Mouse (Mus musculus) embryonic facial prominence, embryonic 15.5 days (tissue): ENCODE results near the gene Cars2. TPM values are rescaled to one million over a fixed set of nuclear protein-coding genes. Genes with fewer than 3 reads are reported as not detected.
A peak's percentile ranks its signal among the peaks of the same experiment; 100 is the strongest.

Source experiments
- ATAC-seq: fragments of 200-750 bp; cut with Nextera tagmentation; 2 replicates; pipeline ENCODE4 v1.8.0; 2017; ENCODE audit warnings: low read depth, moderate TSS enrichment; ENCODE audit not compliant: insufficient number of reproducible peaks, low FRiP score, low TSS enrichment
- H3K27ac ChIP-seq: fragments of 300-500 bp; sonication (generic); replicated peaks from 2 replicates; pipeline ENCODE4 v1.5.1; 2015; ENCODE audit warnings: mild to moderate bottlenecking, inconsistent platforms
- H3K27me3 ChIP-seq: fragments of 300-500 bp; sonication (generic); 2 replicates; pipeline ENCODE4 v1.6.1; 2015; ENCODE audit warnings: inconsistent platforms
- H3K36me3 ChIP-seq: fragments of 300-500 bp; sonication (generic); 2 replicates; pipeline ENCODE4 v1.6.1; 2015; ENCODE audit warnings: mild to moderate bottlenecking, inconsistent platforms
- H3K4me1 ChIP-seq: fragments of 300-500 bp; sonication (generic); 2 replicates; pipeline ENCODE4 v1.6.1; 2015; ENCODE audit warnings: inconsistent platforms
- H3K4me2 ChIP-seq: fragments of 300-500 bp; sonication (generic); replicated peaks from 2 replicates; pipeline ENCODE4 v1.6.1; 2015; ENCODE audit warnings: mild to moderate bottlenecking, inconsistent platforms
- H3K4me3 ChIP-seq: fragments of 300-500 bp; sonication (generic); replicated peaks from 2 replicates; pipeline ENCODE4 v1.5.1; 2015; ENCODE audit warnings: mild to moderate bottlenecking, inconsistent platforms
- H3K9ac ChIP-seq: fragments of 300-500 bp; sonication (generic); 2 replicates; pipeline ENCODE4 v1.6.1; 2015; ENCODE audit warnings: inconsistent platforms
- H3K9me3 ChIP-seq: fragments of 300-500 bp; sonication (generic); replicated peaks from 2 replicates; pipeline ENCODE4 v1.6.1; 2016; ENCODE audit warnings: inconsistent platforms
- WGBS: fragments of 180-500 bp; shearing (Covaris S2); methylation state at CpG from one replicate; pipeline ENCODE4 v1.1.7; 2015; 5-methylcytosine and 5-hydroxymethylcytosine counted together
- polyA plus RNA-seq: library from polyadenylated mRNA; unstranded; fragments of >200 nt; fragmentation: Nextera tagmentation; extraction: Ambion mirVana; gene quantifications from 2 replicates; pipeline ENCODE4 v1.2.1, GENCODE M21; 2015

The Cars2 gene
- polyA plus RNA-seq, 1 experiment from 2014 or later: 31.4 TPM

GRCm38 (mm10) chr8:11534494-11534893, 16.1 kb downstream of the Cars2 start:
- 34% methylated on average over 9 of the region's 9 CpGs for WGBS
- H3K9me3 ChIP-seq: no peaks in the 10 kb centered on the region
- H3K27me3 ChIP-seq: no peaks in the 10 kb centered on the region
- no peak overlapping the region for H3K4me3 ChIP-seq
- no peak overlapping the region for H3K27ac ChIP-seq
- H3K36me3 ChIP-seq: peaks cover 65% of the 10 kb centered on the region
- no peaks in the 10 kb centered on the region for H3K4me1 ChIP-seq
- no peak overlapping the region for H3K4me2 ChIP-seq
- no peak for ATAC-seq
- H3K9ac ChIP-seq: no peak overlapping the region

- 64% methylated on average over 4 of the region's 4 CpGs for WGBS
- no peak for ATAC-seq
- peaks cover 64% of the 10 kb centered on the region for H3K36me3 ChIP-seq
These were observed 19.7 kb downstream of the Cars2 start for GRCm38 (mm10) chr8:11530849-11531248.

DNA sequence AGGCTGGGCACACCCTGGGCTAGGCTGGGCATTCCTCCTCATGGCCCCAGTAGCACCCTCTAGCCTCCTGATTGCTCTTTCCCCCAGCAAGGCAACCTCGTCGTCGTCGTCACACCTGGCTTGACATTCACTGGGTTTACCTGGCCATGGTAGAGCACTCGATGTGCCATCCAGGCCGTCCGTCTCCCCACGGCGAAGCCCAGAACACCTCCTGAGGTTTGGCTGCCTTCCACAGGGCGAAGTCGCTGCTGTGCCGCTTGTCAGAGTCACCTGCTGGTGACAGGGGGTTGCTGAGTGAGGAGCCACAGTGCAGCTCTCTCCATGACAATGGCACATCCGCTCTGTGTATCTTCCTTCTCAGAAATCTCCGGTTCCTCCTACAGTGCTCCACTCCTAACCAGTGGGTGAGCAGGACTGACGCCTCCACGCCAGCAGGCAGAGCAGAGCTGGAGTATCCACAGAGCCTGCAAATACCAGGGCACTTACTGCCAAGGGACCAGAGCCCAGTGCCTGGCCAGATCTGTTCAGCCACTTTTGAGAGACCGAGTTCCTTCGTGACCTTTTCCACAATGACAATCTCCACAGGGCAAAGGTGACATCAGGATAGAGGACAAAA, 20.3 kb downstream of the Cars2 start:
- 84% methylated on average over 18 of the region's 18 CpGs for WGBS
- H3K4me3 ChIP-seq: no peak overlapping the region
- no peaks in the 10 kb centered on the region for H3K27me3 ChIP-seq
- no peak overlapping the region for H3K9ac ChIP-seq
- peaks cover 66% of the 10 kb centered on the region for H3K36me3 ChIP-seq
- H3K4me2 ChIP-seq: no peak overlapping the region
- H3K4me1 ChIP-seq: no peaks in the 10 kb centered on the region
- H3K27ac ChIP-seq: no peak overlapping the region
- H3K9me3 ChIP-seq: no peaks in the 10 kb centered on the region
- ATAC-seq: no peak

More at GRCm38 (mm10) chr8:11530849-11531248, 19.7 kb downstream of the Cars2 start:
- H3K27me3 ChIP-seq: no peaks in the 10 kb centered on the region
- H3K9me3 ChIP-seq: no peaks in the 10 kb centered on the region
- no peak overlapping the region for H3K9ac ChIP-seq
- H3K4me1 ChIP-seq: no peaks in the 10 kb centered on the region
- no peak overlapping the region for H3K4me2 ChIP-seq
- no peak overlapping the region for H3K4me3 ChIP-seq
- no peak overlapping the region for H3K27ac ChIP-seq

GRCm38 (mm10) chr8:11523331-11523730, 27.3 kb downstream of the Cars2 start:
- Histone ChIP-seq H3K27me3 (no peaks in the 10 kb centered on the region), H3K9me3 (no peaks in the 10 kb centered on the region), H3K4me3 (no peak overlapping the region), H3K36me3 (peaks cover 51% of the 10 kb centered on the region), H3K9ac (no peak overlapping the region), H3K4me1 (no peaks in the 10 kb centered on the region), H3K27ac (no peak overlapping the region), H3K4me2 (no peak overlapping the region)
- no peak for ATAC-seq
- 83% methylated on average over 3 of the region's 3 CpGs for WGBS

- H3K4me2 ChIP-seq: no peak overlapping the region
- H3K36me3 ChIP-seq: peaks cover 72% of the 10 kb centered on the region
- 0 out of 2 replicates have a peak, but pooled peaks have one; percentile 16 for ATAC-seq
- H3K4me3 ChIP-seq: no peak overlapping the region
- H3K4me1 ChIP-seq: no peaks in the 10 kb centered on the region
- H3K27me3 ChIP-seq: no peaks in the 10 kb centered on the region
- H3K9me3 ChIP-seq: no peaks in the 10 kb centered on the region
- no peak overlapping the region for H3K9ac ChIP-seq
- H3K27ac ChIP-seq: no peak overlapping the region
- 79% methylated on average over 11 of the region's 11 CpGs for WGBS
These were observed 31.9 kb downstream of the Cars2 start for GRCm38 (mm10) chr8:11518676-11519075.

DNA sequence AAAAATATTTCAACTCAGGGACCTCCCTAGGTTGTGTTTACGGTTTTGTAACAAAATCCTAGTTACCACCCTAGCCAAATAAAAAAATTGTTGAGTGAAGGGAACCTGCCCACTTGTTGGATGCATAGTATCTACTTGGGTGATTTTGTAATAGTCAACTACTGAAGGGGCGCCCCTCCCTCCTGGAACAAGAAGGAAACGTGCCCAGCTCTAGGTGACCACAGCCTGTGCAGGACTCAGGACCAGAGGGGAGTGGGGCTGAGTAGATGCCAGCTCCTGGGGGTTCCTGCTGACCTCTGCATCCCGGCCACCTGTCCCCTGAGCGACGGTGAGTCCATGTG, 32.6 kb downstream of the Cars2 start:
- peaks cover 76% of the 10 kb centered on the region for H3K36me3 ChIP-seq
- ATAC-seq: no peak
- no peak overlapping the region for H3K4me2 ChIP-seq

DNA sequence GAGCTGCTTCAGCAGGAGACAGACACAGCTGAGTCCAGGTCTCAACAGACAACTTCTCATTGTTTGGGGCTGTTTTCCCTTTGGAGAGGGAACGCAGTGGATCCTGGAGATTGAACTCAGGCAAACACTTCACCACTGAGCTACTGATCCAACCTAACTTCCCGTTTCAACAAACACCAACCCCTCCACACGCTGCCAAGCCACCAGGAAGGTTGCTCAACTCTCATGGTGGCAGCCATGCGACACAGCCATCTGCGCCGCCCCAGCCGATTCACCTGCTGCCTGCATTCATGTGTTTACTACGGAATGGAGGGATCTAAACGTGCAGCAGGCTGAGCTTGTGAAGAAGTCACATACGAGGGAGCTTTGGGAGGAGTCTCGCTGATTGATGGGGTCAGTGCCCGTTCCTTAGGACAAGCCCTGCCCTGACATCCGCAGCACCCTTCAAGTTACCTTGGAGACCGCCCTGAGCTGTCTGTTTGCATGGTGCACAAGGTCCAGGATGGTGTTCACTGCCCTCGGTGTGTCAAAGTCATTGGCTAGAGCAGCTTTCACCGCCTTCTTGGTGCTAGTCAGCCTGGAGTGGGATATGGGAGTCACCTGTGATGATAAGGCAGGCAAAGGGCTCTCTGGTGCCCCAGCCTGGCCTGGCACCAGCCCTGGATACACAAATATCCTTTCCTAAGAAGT, 33.1 kb downstream of the Cars2 start:
- WGBS: 86% methylated on average over 16 of the region's 16 CpGs
- Histone ChIP-seq H3K27ac (no peak overlapping the region), H3K4me2 (no peak overlapping the region), H3K4me1 (no peaks in the 10 kb centered on the region), H3K36me3 (peaks cover 79% of the 10 kb centered on the region), H3K9me3 (no peaks in the 10 kb centered on the region), H3K4me3 (no peak overlapping the region), H3K9ac (no peak overlapping the region), H3K27me3 (no peaks in the 10 kb centered on the region)
- ATAC-seq: no peak

More for the DNA sequence above, 32.6 kb downstream of the Cars2 start:
- Histone ChIP-seq H3K4me1 (no peaks in the 10 kb centered on the region), H3K9me3 (no peaks in the 10 kb centered on the region), H3K4me3 (no peak overlapping the region), H3K9ac (no peak overlapping the region), H3K27ac (no peak overlapping the region), H3K27me3 (no peaks in the 10 kb centered on the region)
- WGBS: 87% methylated on average over 6 of the region's 6 CpGs

- peaks cover 87% of the 10 kb centered on the region for H3K36me3 ChIP-seq
- 94% methylated on average over 9 of the region's 9 CpGs for WGBS
These were observed 34.3 kb downstream of the Cars2 start for GRCm38 (mm10) chr8:11516292-11516691.

GRCm38 (mm10) chr8:11513247-11513646, 37.3 kb downstream of the Cars2 start:
- Histone ChIP-seq H3K4me2 (no peak overlapping the region), H3K27ac (no peak overlapping the region), H3K4me1 (no peaks in the 10 kb centered on the region), H3K9ac (no peak overlapping the region), H3K36me3 (peaks cover 94% of the 10 kb centered on the region), H3K9me3 (no peaks in the 10 kb centered on the region), H3K27me3 (no peaks in the 10 kb centered on the region), H3K4me3 (no peak overlapping the region)
- WGBS: 90% methylated on average over 5 of the region's 5 CpGs
- ATAC-seq: no peak

More at GRCm38 (mm10) chr8:11516292-11516691, 34.3 kb downstream of the Cars2 start:
- Histone ChIP-seq H3K9ac (no peak overlapping the region), H3K27me3 (no peaks in the 10 kb centered on the region), H3K4me3 (no peak overlapping the region), H3K27ac (no peak overlapping the region), H3K4me2 (no peak overlapping the region), H3K9me3 (no peaks in the 10 kb centered on the region), H3K4me1 (no peaks in the 10 kb centered on the region)
- no peak for ATAC-seq

- H3K9me3 ChIP-seq: no peaks in the 10 kb centered on the region
- no peak for ATAC-seq
- H3K27ac ChIP-seq: no peak overlapping the region
- H3K4me1 ChIP-seq: no peaks in the 10 kb centered on the region; the same call in 1 of the 2 replicates
- WGBS: 88% methylated on average over 9 of the region's 9 CpGs
- H3K27me3 ChIP-seq: no peaks in the 10 kb centered on the region
- H3K4me2 ChIP-seq: no peak overlapping the region
- no peak overlapping the region for H3K9ac ChIP-seq
- H3K4me3 ChIP-seq: no peak overlapping the region
- H3K36me3 ChIP-seq: peaks cover 93% of the 10 kb centered on the region
These were observed 37.9 kb downstream of the Cars2 start for GRCm38 (mm10) chr8:11512711-11513110.

DNA sequence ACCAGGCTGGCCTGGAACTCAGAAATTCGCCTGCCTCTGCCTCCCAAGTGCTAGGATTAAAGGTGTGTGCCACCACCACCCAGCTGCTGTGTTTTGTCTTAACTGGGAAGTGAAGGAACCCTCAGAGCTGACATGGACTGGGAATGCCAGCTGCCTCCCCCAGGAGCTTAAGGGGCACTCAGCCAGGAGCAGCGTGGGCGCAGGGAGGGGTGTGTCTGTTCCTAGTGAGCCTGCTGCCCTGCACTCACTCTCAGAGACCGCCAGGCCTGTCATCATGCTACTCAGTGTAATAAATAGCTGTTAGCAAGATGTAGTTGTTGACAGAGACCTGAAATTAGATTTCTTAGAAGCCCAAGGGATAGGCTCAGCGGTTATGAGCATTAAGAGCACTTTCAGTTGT, 39.6 kb downstream of the Cars2 start:
- H3K36me3 ChIP-seq: peaks cover 89% of the 10 kb centered on the region
- H3K4me1 ChIP-seq: no peaks in the 10 kb centered on the region; the same call in 1 of the 2 replicates
- H3K4me2 ChIP-seq: no peak overlapping the region
- H3K9me3 ChIP-seq: no peaks in the 10 kb centered on the region
- no peaks in the 10 kb centered on the region for H3K27me3 ChIP-seq
- no peak overlapping the region for H3K9ac ChIP-seq
- H3K27ac ChIP-seq: no peak overlapping the region
- ATAC-seq: no peak
- WGBS: 79% methylated on average over 5 of the region's 5 CpGs
- no peak overlapping the region for H3K4me3 ChIP-seq

DNA sequence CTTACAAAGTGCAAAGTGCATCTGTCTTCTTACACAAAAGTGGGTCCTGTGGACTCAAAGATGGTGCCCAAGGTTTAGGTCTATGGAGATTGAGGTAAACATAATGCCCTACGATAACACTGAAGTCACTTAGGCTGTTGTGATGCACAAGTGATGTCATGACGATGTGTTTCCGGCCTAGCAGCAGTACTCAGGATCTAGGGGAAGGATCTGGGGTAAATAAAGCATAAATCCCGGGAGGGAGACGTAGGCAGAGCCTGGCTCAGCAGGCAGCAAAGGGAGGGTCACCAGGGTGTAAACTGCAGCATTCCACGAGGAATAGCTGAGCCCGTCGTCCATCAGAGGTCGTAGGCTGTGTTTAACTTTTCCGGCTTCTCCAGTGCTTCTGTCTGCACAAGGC, 41.7 kb downstream of the Cars2 start:
- Histone ChIP-seq H3K9me3 (no peaks in the 10 kb centered on the region), H3K27me3 (no peaks in the 10 kb centered on the region), H3K4me2 (no peak overlapping the region), H3K4me1 (no peaks in the 10 kb centered on the region; the same call in 1 of the 2 replicates), H3K4me3 (no peak overlapping the region), H3K36me3 (peaks cover 91% of the 10 kb centered on the region), H3K9ac (no peak overlapping the region), H3K27ac (no peak overlapping the region)
- whole genome bisulfite sequencing: 78% methylated on average over 10 of the region's 10 CpGs
- ATAC-seq: no peak
